Mouse (Mus musculus): ENCODE measurements at regions not wholly inside any gene's neighbourhood (a gene's known extent, or its start where the extent isn't known, plus 50 kb on each side); places are given as distances from the start of the nearest gene placed in this dataset.

DNA sequence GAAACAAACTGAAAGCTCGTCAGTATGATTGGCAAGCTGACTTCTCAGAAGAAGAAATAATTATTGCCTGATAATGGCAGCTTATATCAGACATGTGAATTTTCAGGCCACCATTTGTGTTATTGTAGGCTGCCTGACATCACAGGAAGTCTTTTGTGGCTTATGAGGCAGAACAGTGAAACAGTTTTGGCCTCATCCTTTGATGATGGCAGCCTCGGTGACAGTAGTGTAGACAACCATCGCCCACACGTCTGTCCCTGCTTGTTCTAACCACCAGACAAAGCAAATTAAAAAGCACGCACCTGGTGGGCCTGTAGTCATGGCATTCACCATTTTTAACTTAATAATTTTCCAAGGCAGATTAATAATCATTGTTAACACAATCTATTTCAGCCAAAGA lies 491.6 kb upstream of the Acvr2a start:
- no peak for TF ChIP-seq MAFK (IDR thresholded peaks at IDR 0.05; ENCODE audit: insufficient read depth, low read depth, low read length)
- no peak for TF ChIP-seq ZNF384 (IDR thresholded peaks at IDR 0.05; ENCODE audit: low read depth, low read length)
